Mouse (Mus musculus) lung, embryonic 16.5 days (tissue): Measurements from ENCODE around the gene Gm21954. TPM values are rescaled to one million over a fixed set of nuclear protein-coding genes. Genes with fewer than 3 reads are reported as not detected.

Experiments used
- ATAC-seq: fragments of 200-750 bp; cut with Nextera tagmentation; 2 replicates; pipeline ENCODE4 v1.8.0; 2017; ENCODE audit warnings: low read depth, mild to moderate bottlenecking, moderate library complexity
- H3K27ac ChIP-seq: fragments of 300-500 bp; sonication (generic); 2 replicates; pipeline ENCODE4 v1.5.1; 2014; ENCODE audit warnings: mild to moderate bottlenecking, control low read depth, low read length
- H3K27me3 ChIP-seq: fragments of 300-500 bp; sonication (generic); 2 replicates; pipeline ENCODE4 v1.6.1; 2014; ENCODE audit warnings: low read depth, low read length, mixed read lengths; ENCODE audit not compliant: control insufficient read depth, insufficient read depth
- H3K36me3 ChIP-seq: fragments of 300-500 bp; sonication (generic); 2 replicates; pipeline ENCODE4 v1.6.1; 2014; ENCODE audit warnings: low read length; ENCODE audit not compliant: control insufficient read depth, insufficient read depth
- H3K4me1 ChIP-seq: fragments of 300-500 bp; sonication (generic); replicated peaks from 2 replicates; pipeline ENCODE4 v1.6.1; 2014; ENCODE audit warnings: low read length, mixed read lengths; ENCODE audit not compliant: control insufficient read depth, insufficient read depth
- H3K4me2 ChIP-seq: fragments of 300-500 bp; sonication (generic); 2 replicates; pipeline ENCODE4 v1.6.1; 2014; ENCODE audit warnings: low read depth, low read length, control low read depth
- H3K4me3 ChIP-seq: fragments of 300-500 bp; sonication (generic); 2 replicates; pipeline ENCODE4 v1.5.1; 2014; ENCODE audit warnings: mild to moderate bottlenecking, low read length, control low read depth
- H3K9ac ChIP-seq: fragments of 300-500 bp; sonication (generic); 2 replicates; pipeline ENCODE4 v1.6.1; 2014; ENCODE audit warnings: low read length, control low read depth
- H3K9me3 ChIP-seq: fragments of 300-500 bp; sonication (generic); 2 replicates; pipeline ENCODE4 v1.6.1; 2016; ENCODE audit warnings: low read length; ENCODE audit not compliant: control insufficient read depth
- WGBS: fragments of 180-500 bp; shearing (Covaris S2); extraction: QIAGEN DNeasy Blood & Tissue Kit; methylation state at CpG from one replicate; pipeline ENCODE4 v1.1.7; 2014; 5-methylcytosine and 5-hydroxymethylcytosine counted together
- polyA plus RNA-seq: library from polyadenylated mRNA; unstranded; fragments of >200 nt; fragmentation: Nextera tagmentation; extraction: Ambion mirVana; gene quantifications from 2 replicates; pipeline ENCODE4 v1.2.1, GENCODE M21; 2015

Gene Gm21954
- polyA plus RNA-seq, 1 experiment from 2014 or later: not detected

DNA sequence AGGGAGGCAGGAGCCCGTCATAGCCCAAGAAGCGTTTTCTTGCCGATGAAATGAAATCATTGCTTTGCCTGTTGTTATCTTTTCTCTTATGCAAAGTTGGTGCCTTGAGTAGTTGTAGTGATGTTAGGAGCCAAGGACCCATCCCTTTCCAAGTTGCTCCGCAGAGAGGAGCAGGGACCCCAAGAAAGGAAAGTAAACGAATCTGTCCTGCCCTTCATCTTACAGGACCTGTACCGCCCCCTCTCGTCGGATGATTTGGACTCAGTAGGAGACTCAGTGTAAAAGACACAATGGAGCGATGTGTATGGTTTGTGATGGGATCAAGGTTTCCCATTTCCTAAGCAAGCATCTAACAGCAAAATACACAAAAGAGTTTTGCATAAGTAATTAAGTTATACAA lies 5.7 kb downstream of the Gm21954 start:
- no peak overlapping the region for H3K9ac ChIP-seq
- no peak for ATAC-seq
- no peak overlapping the region for H3K4me2 ChIP-seq
- no peak overlapping the region for H3K27ac ChIP-seq
- H3K4me3 ChIP-seq: no peak overlapping the region
- H3K27me3 ChIP-seq: no peaks in the 10 kb centered on the region; the same call in 1 of the 2 replicates
- no peaks in the 10 kb centered on the region for H3K9me3 ChIP-seq
- 65% methylated on average over 9 of the region's 9 CpGs for WGBS
- peaks cover 4% of the 10 kb centered on the region; the same call in 1 of the 2 replicates for H3K4me1 ChIP-seq
- no peaks in the 10 kb centered on the region for H3K36me3 ChIP-seq

DNA sequence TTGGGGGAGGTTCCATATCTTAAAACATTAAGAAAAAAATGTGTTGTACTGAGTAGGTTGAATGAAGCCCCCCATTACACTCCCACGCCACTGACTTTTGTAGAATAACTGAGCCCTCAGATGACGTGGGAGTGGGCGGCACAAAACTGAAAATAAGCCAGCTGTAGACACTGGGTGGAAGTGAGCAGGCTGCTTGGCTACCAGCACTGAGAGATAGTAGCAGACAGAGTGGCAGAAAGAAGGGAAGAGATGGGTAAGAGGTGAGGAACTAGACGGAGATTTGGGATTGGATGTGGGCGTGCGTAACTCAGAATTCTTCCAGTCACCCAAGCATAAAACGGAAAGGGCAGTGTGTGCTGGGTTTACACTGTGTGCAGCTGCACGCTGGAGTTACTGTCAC lies 6.2 kb downstream of the Gm21954 start:
- WGBS: 71% methylated on average over 8 of the region's 8 CpGs
- no peak overlapping the region for H3K4me3 ChIP-seq
- H3K4me2 ChIP-seq: no peak overlapping the region
- no peak for ATAC-seq
- no peak overlapping the region for H3K27ac ChIP-seq
- H3K27me3 ChIP-seq: no peaks in the 10 kb centered on the region; the same call in 1 of the 2 replicates
- H3K36me3 ChIP-seq: no peaks in the 10 kb centered on the region
- H3K4me1 ChIP-seq: peaks cover 4% of the 10 kb centered on the region; the same call in 1 of the 2 replicates
- no peaks in the 10 kb centered on the region for H3K9me3 ChIP-seq
- no peak overlapping the region for H3K9ac ChIP-seq

DNA sequence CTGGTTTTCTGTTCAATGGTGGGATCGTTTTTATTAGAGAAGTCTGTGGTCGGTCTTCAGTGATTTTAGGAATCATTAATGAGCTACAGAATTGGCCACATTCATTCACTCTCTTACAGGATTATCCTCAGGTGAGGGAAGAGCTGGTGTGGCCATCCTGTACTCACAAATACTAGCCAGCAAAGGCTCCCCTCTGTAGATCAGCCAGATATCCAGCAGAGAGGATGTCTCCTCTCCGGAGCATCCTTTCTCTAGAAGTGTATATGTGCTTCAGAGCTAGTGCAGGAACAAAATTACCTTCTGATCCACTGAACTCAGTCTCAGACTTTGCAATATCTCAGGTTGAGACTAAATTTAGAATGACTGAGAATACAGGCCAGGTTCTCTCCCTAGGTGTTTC lies 7.8 kb downstream of the Gm21954 start:
- no peaks in the 10 kb centered on the region; the same call in 1 of the 2 replicates for H3K27me3 ChIP-seq
- no peak overlapping the region for H3K4me2 ChIP-seq
- H3K9me3 ChIP-seq: no peaks in the 10 kb centered on the region
- WGBS: 64% methylated on average over 3 of the region's 3 CpGs
- H3K9ac ChIP-seq: no peak overlapping the region
- no peak for ATAC-seq
- H3K4me1 ChIP-seq: peaks cover 4% of the 10 kb centered on the region; the same call in 1 of the 2 replicates
- H3K27ac ChIP-seq: no peak overlapping the region
- H3K4me3 ChIP-seq: no peak overlapping the region
- H3K36me3 ChIP-seq: no peaks in the 10 kb centered on the region

DNA sequence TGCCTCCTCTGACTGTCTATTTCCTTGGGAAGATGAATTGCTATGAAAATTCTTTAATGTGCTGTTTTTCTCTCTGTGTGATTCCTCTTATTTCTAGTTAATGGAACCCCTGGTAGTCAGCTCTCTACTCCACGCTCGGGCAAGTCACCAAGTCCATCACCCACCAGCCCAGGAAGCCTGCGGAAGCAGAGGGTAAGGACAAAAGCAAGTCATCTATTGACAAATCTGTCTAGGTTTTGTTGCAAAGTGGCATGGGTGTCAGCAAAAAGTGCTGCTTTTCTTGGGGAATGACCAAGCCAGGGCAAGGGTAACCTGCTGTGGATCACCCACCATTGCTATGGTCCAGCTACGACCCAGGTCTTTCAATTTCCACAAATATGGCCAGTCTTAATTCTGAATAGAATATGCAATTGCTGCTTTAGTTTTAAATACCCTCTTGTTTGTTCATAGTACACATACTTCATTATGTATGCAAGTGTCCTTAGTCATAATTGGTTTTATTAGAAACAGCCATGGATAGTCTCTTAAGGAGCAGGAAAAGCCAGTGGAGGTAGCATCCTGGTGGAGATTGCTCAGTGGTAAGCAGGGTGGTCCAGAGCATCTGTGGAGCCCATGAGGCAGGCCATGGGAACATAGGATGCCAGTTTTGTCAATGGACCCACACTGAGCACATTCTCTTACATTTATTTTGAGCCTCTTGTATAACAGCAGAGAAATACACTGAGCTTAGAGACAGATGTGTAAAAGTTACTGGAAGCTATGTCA lies 8.9 kb downstream of the Gm21954 start:
- Histone ChIP-seq H3K9ac (no peak overlapping the region), H3K36me3 (no peaks in the 10 kb centered on the region), H3K4me2 (no peak overlapping the region), H3K27me3 (no peaks in the 10 kb centered on the region; the same call in 1 of the 2 replicates), H3K4me1 (peaks cover 4% of the 10 kb centered on the region; the same call in 1 of the 2 replicates), H3K27ac (no peak overlapping the region), H3K4me3 (no peak overlapping the region), H3K9me3 (no peaks in the 10 kb centered on the region)
- no peak for ATAC-seq
- 83% methylated on average over 4 of the region's 4 CpGs for WGBS

DNA sequence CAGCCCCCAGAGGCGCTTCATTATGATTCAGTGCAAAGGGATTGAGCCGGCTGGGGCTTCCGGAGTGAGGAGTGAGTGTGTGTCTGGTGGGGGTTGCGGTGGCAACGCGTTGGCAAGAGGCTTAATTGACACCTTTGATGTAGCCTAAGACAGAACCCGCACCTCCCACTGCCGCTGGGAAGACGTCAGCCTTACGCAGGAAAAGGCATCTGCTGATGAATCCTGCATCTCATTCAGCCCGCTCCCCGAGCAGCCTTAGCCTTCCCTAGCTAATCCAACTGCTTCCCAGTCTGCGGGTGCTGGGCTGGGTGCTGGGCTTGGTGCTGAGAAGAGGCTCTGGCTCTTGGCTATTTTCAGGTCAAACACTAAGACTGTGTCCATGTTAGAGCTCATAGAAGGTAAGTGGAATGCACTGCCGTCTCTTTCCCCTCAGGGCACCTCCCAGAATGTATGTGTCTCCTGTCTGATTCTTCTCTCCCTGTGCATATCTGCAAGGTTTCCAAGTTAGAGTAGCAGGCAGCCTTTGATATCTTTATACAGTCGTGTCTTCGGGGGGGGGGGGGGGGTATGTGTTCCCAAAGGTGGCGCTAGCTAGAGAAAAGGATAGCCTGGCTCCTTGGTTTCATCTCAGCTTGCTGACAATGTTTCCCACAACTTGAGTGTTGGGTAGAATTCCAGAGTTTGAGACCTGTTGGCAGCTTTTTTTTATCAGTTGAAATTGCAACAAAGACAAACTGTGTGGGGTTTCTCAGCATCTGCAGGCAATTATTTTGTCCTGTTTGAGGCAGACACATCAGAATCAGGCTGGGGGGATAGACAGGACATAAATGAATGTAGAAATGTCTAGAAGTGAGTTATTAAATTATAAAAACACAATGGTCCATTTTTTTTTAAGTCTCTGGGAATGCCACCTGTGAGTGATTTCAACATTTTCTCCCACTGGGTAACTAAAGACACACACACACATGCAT lies 10.0 kb downstream of the Gm21954 start:
- ATAC-seq: no peak
- Histone ChIP-seq H3K9ac (0 out of 2 replicates have a peak overlapping the region, but pooled peaks have one; percentile 14), H3K36me3 (no peaks in the 10 kb centered on the region), H3K4me3 (peak overlapping the region; percentile 31), H3K27me3 (no peaks in the 10 kb centered on the region; the same call in 1 of the 2 replicates), H3K9me3 (no peaks in the 10 kb centered on the region), H3K27ac (no peak overlapping the region), H3K4me1 (peaks cover 4% of the 10 kb centered on the region; the same call in 1 of the 2 replicates), H3K4me2 (peak overlapping the region; percentile 56)
- under 1% methylated on average over 17 of the region's 17 CpGs for WGBS

DNA sequence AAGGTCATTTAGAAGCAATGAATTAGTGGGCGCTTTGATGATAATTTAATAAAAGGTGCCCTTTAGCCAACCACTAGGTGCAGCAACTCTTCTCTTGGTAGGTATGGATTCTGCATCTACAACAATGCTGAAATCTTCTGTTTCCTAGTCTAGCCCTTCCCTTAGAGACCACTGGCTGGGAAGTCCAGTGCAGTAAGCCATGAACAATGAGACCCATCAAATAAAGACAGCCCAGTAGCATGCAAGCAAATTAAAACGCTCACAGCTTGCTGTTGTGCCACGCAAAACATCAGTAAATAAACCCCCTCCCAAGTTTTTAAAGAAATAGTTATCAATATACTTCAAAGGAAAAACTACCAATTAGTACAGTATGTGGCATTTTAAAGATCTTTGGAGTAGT lies 10.9 kb downstream of the Gm21954 start:
- no peak overlapping the region for H3K27ac ChIP-seq
- no peak for ATAC-seq
- no peaks in the 10 kb centered on the region; the same call in 1 of the 2 replicates for H3K27me3 ChIP-seq
- no peaks in the 10 kb centered on the region for H3K9me3 ChIP-seq
- H3K9ac ChIP-seq: no peak overlapping the region
- no peak overlapping the region for H3K4me3 ChIP-seq
- H3K4me1 ChIP-seq: peaks cover 4% of the 10 kb centered on the region; the same call in 1 of the 2 replicates
- 59% methylated on average over 3 of the region's 3 CpGs for WGBS
- peak overlapping the region; percentile 56; the same call in 1 of the 2 replicates for H3K4me2 ChIP-seq
- H3K36me3 ChIP-seq: no peaks in the 10 kb centered on the region

DNA sequence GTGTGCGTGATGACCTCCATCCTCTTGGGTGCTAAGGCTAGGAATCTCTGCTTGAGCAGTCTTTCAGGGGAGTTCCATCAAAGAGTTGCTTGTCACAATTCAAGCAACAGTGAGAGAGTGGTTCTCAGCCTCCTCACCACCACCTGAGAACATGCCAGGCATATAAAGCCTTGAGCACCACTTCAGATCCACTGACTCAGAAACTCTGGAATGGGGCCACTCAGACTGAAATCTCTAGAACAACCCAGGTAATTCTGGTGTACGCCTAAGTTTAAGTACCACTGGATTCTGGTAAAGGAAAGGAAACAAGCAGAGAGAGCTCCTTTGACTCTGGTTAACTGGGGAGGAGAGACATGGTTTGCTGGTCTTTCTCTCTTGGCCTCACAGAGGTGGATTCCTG lies 19.5 kb downstream of the Gm21954 start:
- WGBS: 68% methylated on average over 2 of the region's 2 CpGs
- no peak for ATAC-seq
- no peak overlapping the region for H3K9ac ChIP-seq
- no peak overlapping the region for H3K27ac ChIP-seq
- no peaks in the 10 kb centered on the region for H3K27me3 ChIP-seq
- H3K4me3 ChIP-seq: no peak overlapping the region
- no peaks in the 10 kb centered on the region for H3K4me1 ChIP-seq
- no peaks in the 10 kb centered on the region for H3K36me3 ChIP-seq
- no peak overlapping the region for H3K4me2 ChIP-seq
- H3K9me3 ChIP-seq: no peaks in the 10 kb centered on the region

DNA sequence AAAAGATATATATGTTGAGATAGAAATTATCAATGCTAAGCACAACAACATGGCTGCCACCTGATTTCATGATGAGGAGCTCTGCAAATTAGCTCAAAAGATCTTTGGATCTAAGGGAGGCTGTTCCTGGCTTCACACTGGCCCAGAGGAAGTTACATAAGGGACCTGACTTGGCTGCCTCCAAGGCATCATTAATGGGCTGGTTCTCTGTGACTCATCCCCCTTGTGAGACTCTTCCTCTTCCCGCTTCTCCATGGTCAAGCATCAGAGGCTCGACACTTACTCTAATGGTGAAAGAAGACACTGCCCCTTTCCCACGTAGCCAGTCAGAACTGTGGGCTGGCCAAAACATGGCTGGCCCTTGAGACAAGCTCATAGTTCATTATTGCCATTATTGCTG lies 20.1 kb downstream of the Gm21954 start:
- H3K4me3 ChIP-seq: no peak overlapping the region
- H3K9ac ChIP-seq: no peak overlapping the region
- no peak overlapping the region for H3K27ac ChIP-seq
- no peaks in the 10 kb centered on the region for H3K9me3 ChIP-seq
- 82% methylated on average over 3 of the region's 3 CpGs for WGBS
- no peaks in the 10 kb centered on the region for H3K36me3 ChIP-seq
- no peaks in the 10 kb centered on the region for H3K4me1 ChIP-seq
- no peak overlapping the region for H3K4me2 ChIP-seq
- no peak for ATAC-seq
- no peaks in the 10 kb centered on the region for H3K27me3 ChIP-seq

DNA sequence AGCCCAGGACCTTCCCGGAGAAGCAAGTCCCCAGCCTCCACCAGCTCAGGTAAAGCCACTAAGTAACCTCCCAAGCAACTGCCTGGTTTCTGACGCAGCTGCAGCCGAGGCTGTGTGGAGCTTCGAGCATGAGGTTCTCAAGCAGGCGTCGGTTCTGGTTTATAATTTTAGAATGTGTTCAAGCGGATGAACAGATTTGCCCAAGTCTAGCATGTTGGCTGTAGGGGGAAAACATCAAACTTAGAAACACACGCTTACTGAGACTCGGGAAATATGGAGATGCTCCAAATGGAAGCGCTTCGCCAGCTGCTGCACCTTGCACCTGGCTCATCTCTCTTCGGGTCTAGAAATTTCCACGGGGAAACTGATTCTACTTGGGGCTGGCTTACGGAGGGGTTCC lies 21.0 kb downstream of the Gm21954 start:
- H3K4me2 ChIP-seq: no peak overlapping the region
- no peak overlapping the region for H3K27ac ChIP-seq
- H3K27me3 ChIP-seq: no peaks in the 10 kb centered on the region
- no peaks in the 10 kb centered on the region for H3K36me3 ChIP-seq
- no peak for ATAC-seq
- no peaks in the 10 kb centered on the region for H3K9me3 ChIP-seq
- H3K9ac ChIP-seq: no peak overlapping the region
- no peaks in the 10 kb centered on the region for H3K4me1 ChIP-seq
- H3K4me3 ChIP-seq: no peak overlapping the region
- WGBS: 95% methylated on average over 14 of the region's 14 CpGs
